Comparison of ENCODE assay signal across 8 mouse cellular contexts in the genomic region with DNA sequence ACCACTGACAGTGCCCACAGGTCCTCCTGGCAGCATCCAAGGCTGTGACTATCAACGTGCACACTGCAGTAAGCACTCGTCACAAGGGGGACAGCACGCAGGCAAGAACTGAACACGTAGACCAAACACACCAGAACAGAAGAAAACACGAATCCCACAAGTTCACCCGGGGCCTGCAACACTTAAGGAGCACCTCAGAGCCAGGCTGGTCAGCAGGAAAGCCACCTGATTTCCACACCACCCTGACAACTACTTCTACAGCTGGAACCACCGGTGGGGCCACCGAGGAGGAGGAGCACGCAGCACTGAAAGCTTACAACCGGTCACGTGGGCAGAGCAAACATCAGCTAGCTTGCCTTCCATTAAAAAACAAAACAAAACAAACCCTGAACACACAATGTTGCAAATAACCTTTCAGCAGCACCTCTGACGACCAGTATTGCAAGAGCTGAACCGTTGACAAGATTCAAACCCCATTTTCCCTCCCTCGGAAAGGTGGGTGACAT. TPM values are rescaled to one million over a fixed set of nuclear protein-coding genes. Genes with fewer than 3 reads are reported as not detected.
DNase-seq lines count a peak whose midpoint lies in the region; ATAC-seq and TF ChIP-seq lines count a peak whose summit lies in the region.

No protein-coding gene starts in this region.

- peaks cover under 1 to 16% of the 10 kb centered on the region in 2 experiments; a peak in 2 of 4 replicates for H3K4me1 ChIP-seq in ES-E14 (ENCODE audit: control insufficient read depth in 2 of 2, insufficient read depth in 2 of 2, low read length in 2 of 2, poor library complexity in 1 of 2)
- H3K4me1 ChIP-seq in embryonic facial prominence, embryonic 12.5 days, result peaks cover 53% of the 10 kb centered on the region
- peaks cover 32% of the 10 kb centered on the region for H3K4me1 ChIP-seq in heart, embryonic 15.5 days (replicated peaks)
- peaks cover 26% of the 10 kb centered on the region for H3K4me1 ChIP-seq in stomach, embryonic 14.5 days (ENCODE audit: control insufficient read depth, insufficient read depth, low read length)

- no peaks in the 10 kb centered on the region for H3K9me3 ChIP-seq in ES-E14 (ENCODE audit: control insufficient read depth, insufficient read depth, low read depth, low read length)
- H3K9me3 ChIP-seq in embryonic facial prominence, embryonic 12.5 days, result no peaks in the 10 kb centered on the region
- H3K9me3 ChIP-seq in heart, embryonic 15.5 days (replicated peaks), result no peaks in the 10 kb centered on the region
- H3K9me3 ChIP-seq in stomach, embryonic 14.5 days (ENCODE audit: control insufficient read depth, low read depth, low read length), result no peaks in the 10 kb centered on the region

- H3K36me3 ChIP-seq in ES-E14 (ENCODE audit: control insufficient read depth, insufficient read depth, low read length, poor library complexity, severe bottlenecking), result peaks cover 21% of the 10 kb centered on the region
- H3K36me3 ChIP-seq in embryonic facial prominence, embryonic 12.5 days, result peaks cover 18% of the 10 kb centered on the region; the same call in 1 of the 2 replicates
- H3K36me3 ChIP-seq in heart, embryonic 15.5 days, result 0 out of 2 replicates have a peak, but pooled peaks cover 7% of the 10 kb centered on the region
- H3K36me3 ChIP-seq in stomach, embryonic 14.5 days (ENCODE audit: control insufficient read depth, insufficient read depth, low read length), result peaks cover 31% of the 10 kb centered on the region

- H3K4me3 ChIP-seq in ES-E14 (ENCODE audit: insufficient read depth in 1 of 2, low read depth in 1 of 2, low read length in 2 of 2, poor library complexity in 1 of 2, severe bottlenecking in 1 of 2), result peak overlapping the region; percentile 51 to 80
- peak overlapping the region; percentile 100 for H3K4me3 ChIP-seq in embryonic facial prominence, embryonic 12.5 days
- H3K4me3 ChIP-seq in heart, embryonic 15.5 days, result peak overlapping the region; percentile 92
- H3K4me3 ChIP-seq in stomach, embryonic 14.5 days (ENCODE audit: low read depth, low read length), result peak overlapping the region; percentile 100

- H3K9ac ChIP-seq in ES-E14 (ENCODE audit: insufficient read depth, low read depth, low read length, poor library complexity, severe bottlenecking), result peak overlapping the region; percentile 41; the same call in 1 of the 2 replicates
- peak overlapping the region; percentile 100 for H3K9ac ChIP-seq in embryonic facial prominence, embryonic 12.5 days
- peak overlapping the region; percentile 98 for H3K9ac ChIP-seq in heart, embryonic 15.5 days
- peak overlapping the region; percentile 100 for H3K9ac ChIP-seq in stomach, embryonic 14.5 days (replicated peaks; ENCODE audit: low read depth, low read length)

- H3K27me3 ChIP-seq in embryonic facial prominence, embryonic 12.5 days, result no peaks in the 10 kb centered on the region
- H3K27me3 ChIP-seq in heart, embryonic 15.5 days, result no peaks in the 10 kb centered on the region
- H3K27me3 ChIP-seq in stomach, embryonic 14.5 days (ENCODE audit: control insufficient read depth, insufficient read depth, low read length), result no peaks in the 10 kb centered on the region

- no peak for ATAC-seq in embryonic facial prominence, embryonic 12.5 days (ENCODE audit: insufficient number of reproducible peaks, insufficient read depth, low FRiP score, low TSS enrichment)
- no peak for ATAC-seq in heart, embryonic 15.5 days (replicated peaks; ENCODE audit: insufficient number of reproducible peaks, insufficient read depth, low FRiP score, low read depth)
- 0 out of 2 replicates have a peak, but pooled peaks have one; percentile 3 for ATAC-seq in megakaryocyte, adult 5-6 weeks (ENCODE audit: poor library complexity, severe bottlenecking)
- ATAC-seq in stomach, embryonic 14.5 days (ENCODE audit: insufficient number of reproducible peaks, insufficient read depth, low FRiP score, low read depth), result no peak

- in situ Hi-C loops in ES-E14 (cut with MboI; ENCODE audit: low sequenced_read_pairs in 2 of 2, unreplicated experiment in 2 of 2), result no loop called here

- peak overlapping the region; percentile 99 for H3K4me2 ChIP-seq in embryonic facial prominence, embryonic 12.5 days (replicated peaks)
- H3K4me2 ChIP-seq in heart, embryonic 15.5 days, result peak overlapping the region; percentile 84
- H3K4me2 ChIP-seq in stomach, embryonic 14.5 days (replicated peaks; ENCODE audit: low read depth, low read length), result peak overlapping the region; percentile 98

- no peak overlapping the region for H3K27ac ChIP-seq in ES-E14 (ENCODE audit: insufficient read depth, low read depth, low read length, poor library complexity, severe bottlenecking)
- peak overlapping the region; percentile 77 for H3K27ac ChIP-seq in embryonic facial prominence, embryonic 12.5 days
- peak overlapping the region; percentile 100 for H3K27ac ChIP-seq in heart, embryonic 15.5 days
- H3K27ac ChIP-seq in stomach, embryonic 14.5 days (ENCODE audit: low read length), result peak overlapping the region; percentile 46

- 17% methylated on average over 14 of the region's 14 CpGs for WGBS in embryonic facial prominence, embryonic 12.5 days
- 1% methylated on average over 14 of the region's 14 CpGs for WGBS in heart, embryonic 15.5 days
- 2% methylated on average over 14 of the region's 14 CpGs for WGBS in stomach, embryonic 14.5 days

- peak; percentile 86 for DNase-seq in 416B (ENCODE audit: low read depth)
- DNase-seq in ES-E14 (ENCODE audit: low read depth, low spot score), result no peak
- DNase-seq in kidney, postnatal 14 days, result peak; percentile 78
- DNase-seq in frontal cortex, adult 2 months (ENCODE audit: extremely low spot score in 1 of 2, low spot score in 1 of 2), result no peak

TF ChIP-seq in ES-E14, 5 proteins besides CTCF, POLR2A, EP300 and RAD21:
- TF ChIP-seq ZNF384 (IDR thresholded peaks at IDR 0.05; ENCODE audit: low read depth, low read length), result no peak
- no peak for TF ChIP-seq CHD2 (IDR thresholded peaks at IDR 0.05; ENCODE audit: low read depth, low read length)
- no peak for TF ChIP-seq HCFC1 (IDR thresholded peaks at IDR 0.05; ENCODE audit: borderline replicate concordance, insufficient read depth, low read length)
- no peak for TF ChIP-seq ZC3H11A (IDR thresholded peaks at IDR 0.05; ENCODE audit: borderline replicate concordance, low read depth, low read length)
- no peak for TF ChIP-seq MAFK (IDR thresholded peaks at IDR 0.05; ENCODE audit: insufficient read depth, low read depth, low read length)

RNA-seq across cellular contexts. Expression of a gene that starts 3.7 kb away (rescaled TPM):
- 21.9 and 25.7 TPM in 2 replicates for total RNA-seq in ES-E14 (2012; rRNA removed)
- 11.5 and 12.0 TPM in 2 replicates for polyA plus RNA-seq in embryonic facial prominence, embryonic 12.5 days (2016; fragmentation: Nextera tagmentation; extraction: Ambion mirVana)
- polyA plus RNA-seq in heart, embryonic 15.5 days (2015; fragmentation: Nextera tagmentation; extraction: Ambion mirVana), result 10.3 and 10.4 TPM in 2 replicates
- 95.9 and 105 TPM in 2 replicates for total RNA-seq in megakaryocyte, adult 5-6 weeks (2015)
- total RNA-seq in megakaryocyte, adult 5-6 weeks (2017), result 93.8 and 99.8 TPM in 2 replicates
- polyA plus RNA-seq in stomach, embryonic 14.5 days (2014; fragmentation: Nextera tagmentation; extraction: Ambion mirVana), result 9.7 and 10.0 TPM in 2 replicates
- polyA plus RNA-seq in frontal cortex, adult 2 months (2012; rRNA removed), result 36.5 and 40.8 TPM in 2 replicates

Comparison
In these comparisons a context has a peak if more than half of its experiments do, and no peak if none do; other contexts are left out.
1. DNase-seq: peak in 416B (single experiment) and kidney, postnatal 14 days (single experiment); none in ES-E14 (single experiment) and frontal cortex, adult 2 months (0 of 2).
2. H3K9ac ChIP-seq: peak in every context shown above with its lines; median percentile 100 in embryonic facial prominence, embryonic 12.5 days; 100 in stomach, embryonic 14.5 days; 98 in heart, embryonic 15.5 days; 41 in ES-E14.
3. Peak in every context shown above with its lines, with median percentiles within 50 percentile points of each other: H3K4me3 ChIP-seq and H3K4me2 ChIP-seq.